28 mouse cellular contexts compared by ENCODE assay signal in genomic region chr1:181653481-181653880, GRCm38 (mm10).
"Had no signal": no experiment of that assay in that cellular context is flagged by ENCODE, and none has a peak within 500 bp of the region (broad histone marks: within the 10 kb centered on the region; RNA-seq: fewer than 3 reads in every experiment).

No protein-coding gene starts in this region.

- H3K36me3 ChIP-seq: heart, embryonic 10.5 days; heart, embryonic 12.5 days; hindbrain, embryonic 10.5 days; hindbrain, embryonic 12.5 days; intestine, embryonic 15.5 days; kidney, embryonic 15.5 days; limb, embryonic 13.5 days; limb, embryonic 15.5 days; liver, embryonic 12.5 days had no signal

- H3K9ac ChIP-seq: heart, embryonic 12.5 days; hindbrain, embryonic 12.5 days; hindbrain, embryonic 14.5 days; intestine, embryonic 15.5 days; kidney, embryonic 15.5 days; limb, embryonic 13.5 days; limb, embryonic 15.5 days; liver, embryonic 12.5 days; liver, embryonic 14.5 days had no signal

- H3K4me2 ChIP-seq: heart, embryonic 12.5 days; hindbrain, embryonic 12.5 days; hindbrain, embryonic 14.5 days; intestine, embryonic 15.5 days; kidney, embryonic 15.5 days; limb, embryonic 13.5 days; limb, embryonic 15.5 days; liver, embryonic 12.5 days had no signal

- H3K27ac ChIP-seq: gastrocnemius, adult 2 months; heart, adult 2 months; heart, embryonic 10.5 days; hindbrain, embryonic 10.5 days; hindbrain, embryonic 12.5 days; hindbrain, embryonic 14.5 days; intestine, embryonic 15.5 days; kidney, embryonic 15.5 days; kidney, postnatal 0 days; limb, embryonic 13.5 days; limb, embryonic 15.5 days; liver, embryonic 12.5 days; liver, embryonic 14.5 days had no signal

- H3K9me3 ChIP-seq: heart, embryonic 10.5 days; heart, embryonic 12.5 days; hindbrain, embryonic 10.5 days; hindbrain, embryonic 12.5 days; intestine, embryonic 15.5 days; kidney, embryonic 15.5 days; limb, embryonic 13.5 days; limb, embryonic 15.5 days; liver, embryonic 12.5 days had no signal

- H3K4me1 ChIP-seq: heart, embryonic 10.5 days; heart, embryonic 12.5 days; hindbrain, embryonic 12.5 days; intestine, embryonic 15.5 days; kidney, embryonic 15.5 days; limb, embryonic 13.5 days; limb, embryonic 15.5 days; liver, embryonic 12.5 days had no signal

- H3K27me3 ChIP-seq: heart, embryonic 12.5 days; hindbrain, embryonic 12.5 days; intestine, embryonic 15.5 days; kidney, embryonic 15.5 days; limb, embryonic 15.5 days; liver, embryonic 12.5 days had no signal

- ATAC-seq: hindbrain, embryonic 16.5 days; inflammation-experienced regulatory T-cells, adult 6 months; intestine, embryonic 15.5 days; intestine, postnatal 0 days; liver, embryonic 12.5 days had no signal

- DNase-seq: gastrocnemius, adult 2 months; gastrocnemius, postnatal 10 days; gastrocnemius, postnatal 25 days; heart, adult 2 months; heart, postnatal 10 days; heart, postnatal 4 days; kidney, adult 18-20 months; kidney, adult 8-10 months; kidney, postnatal 14 days; kidney, postnatal 36 days; layer of hippocampus, adult 9-11 months; layer of hippocampus, postnatal 36 days; left cerebral cortex, postnatal 4 days had no signal

- H3K4me3 ChIP-seq: gastrocnemius, adult 2 months; heart, adult 2 months; heart, embryonic 10.5 days; heart, embryonic 12.5 days; hindbrain, embryonic 10.5 days; hindbrain, embryonic 12.5 days; intestine, embryonic 15.5 days; kidney, embryonic 15.5 days; limb, embryonic 13.5 days; limb, embryonic 15.5 days; liver, embryonic 12.5 days had no signal
